Mouse (Mus musculus): Measurements from ENCODE around the gene Rita1.

DNA sequence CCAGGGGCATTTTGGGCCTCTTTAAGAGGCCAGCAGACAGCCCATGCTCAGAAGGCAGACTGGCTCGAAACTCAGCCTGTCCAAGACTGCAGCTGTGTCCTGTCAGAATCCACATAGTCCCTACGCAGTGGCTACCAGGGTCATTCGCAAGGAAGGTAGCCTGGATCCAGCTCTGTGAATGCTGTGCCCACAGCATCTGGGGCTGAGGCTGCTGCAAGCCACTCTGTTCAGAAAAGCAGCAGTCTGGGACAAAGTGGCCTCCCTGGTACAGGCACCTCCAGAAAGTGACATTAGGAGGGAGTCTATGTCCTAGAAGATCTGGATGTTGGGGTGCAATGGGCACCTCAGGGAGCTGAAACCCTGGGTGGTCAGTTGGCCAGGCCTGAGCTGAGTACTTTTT lies 42.6 kb downstream of the Rita1 start:
- TF ChIP-seq POLR2A (IDR thresholded peaks at IDR 0.05; ENCODE audit: insufficient read depth, low read depth, low read length): no peak
- no peak for TF ChIP-seq CTCF (IDR thresholded peaks at IDR 0.05)
- no peak for TF ChIP-seq EP300 (IDR thresholded peaks at IDR 0.05; ENCODE audit: insufficient read depth, low read depth, low read length)

All from heart, adult 2 months (tissue).